Mouse (Mus musculus): ENCODE measurements around the gene Fbxl20. TPM values are rescaled to one million over a fixed set of nuclear protein-coding genes. Genes with fewer than 3 reads are reported as not detected.
"Not testable (repeated sequence)": the region's sequence is repeated elsewhere in the genome, so short reads cannot be mapped to it uniquely, and the experiment has no call there.

Fbxl20 gene
- polyA plus RNA-seq (2015; fragmentation: Nextera tagmentation; extraction: Ambion mirVana): 10.4 and 14.9 TPM in 2 replicates

DNA sequence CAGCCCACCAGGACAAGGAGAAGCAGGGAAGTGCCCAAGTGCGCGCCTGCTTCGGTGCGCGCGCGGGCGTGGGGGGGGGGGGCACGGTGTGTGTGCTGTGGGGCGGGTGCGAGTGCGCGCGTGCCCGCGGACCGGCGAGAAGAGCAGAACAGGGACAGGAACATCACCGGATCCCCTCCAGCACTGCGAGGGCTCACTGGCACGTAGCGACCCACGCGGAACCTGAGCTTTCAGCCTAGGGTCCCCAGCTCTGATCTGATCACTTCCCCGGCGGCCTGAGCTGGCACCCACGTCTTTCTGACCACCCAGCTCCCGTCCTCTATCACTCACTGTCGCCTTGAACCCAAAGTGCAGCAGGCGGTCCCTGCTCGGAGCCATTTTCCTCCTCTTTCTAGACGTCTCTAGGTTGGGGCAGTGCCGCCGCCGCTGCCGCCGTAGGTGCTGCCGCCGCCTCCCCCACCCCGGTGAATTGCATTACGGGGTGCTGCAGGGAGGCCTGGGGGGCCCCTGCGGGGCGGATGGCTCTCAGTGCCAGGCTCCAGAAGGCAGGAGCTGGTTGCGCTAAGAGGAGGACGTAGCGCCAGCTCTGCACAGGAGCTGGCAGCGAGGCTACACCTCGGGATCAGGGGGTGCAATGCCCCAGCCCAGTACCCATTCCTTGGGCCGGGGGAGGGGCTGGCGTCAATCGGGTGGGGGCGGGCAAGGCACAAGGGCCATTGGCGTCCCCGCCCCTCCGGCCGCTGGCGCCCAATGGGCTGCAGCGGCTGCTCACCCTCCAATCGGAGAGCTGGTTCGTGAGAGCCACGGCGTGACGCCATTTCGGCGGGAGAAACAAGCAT, at the start of gene Fbxl20:
Gene Fbxl20 (minus strand): TSS at position 618 of the 839 bp plus-strand sequence.
- peak; percentile 93 for ATAC-seq
- no peaks in the 10 kb centered on the region for H3K36me3 ChIP-seq
- no peaks in the 10 kb centered on the region for H3K9me3 ChIP-seq
- H3K4me3 ChIP-seq (replicated peaks): peak within 1 kb of the TSS; percentile 99
- H3K4me1 ChIP-seq (replicated peaks): peaks cover 4% of the 10 kb centered on the region
- H3K4me2 ChIP-seq (replicated peaks): peak within 1 kb of the TSS; percentile 97
- peak within 1 kb of the TSS; percentile 93 for H3K9ac ChIP-seq
- H3K27ac ChIP-seq: peak within 1 kb of the TSS; percentile 92
- WGBS: under 1% methylated on average over 63 of the region's 65 CpGs
- H3K27me3 ChIP-seq (replicated peaks): no peaks in the 10 kb centered on the region

DNA sequence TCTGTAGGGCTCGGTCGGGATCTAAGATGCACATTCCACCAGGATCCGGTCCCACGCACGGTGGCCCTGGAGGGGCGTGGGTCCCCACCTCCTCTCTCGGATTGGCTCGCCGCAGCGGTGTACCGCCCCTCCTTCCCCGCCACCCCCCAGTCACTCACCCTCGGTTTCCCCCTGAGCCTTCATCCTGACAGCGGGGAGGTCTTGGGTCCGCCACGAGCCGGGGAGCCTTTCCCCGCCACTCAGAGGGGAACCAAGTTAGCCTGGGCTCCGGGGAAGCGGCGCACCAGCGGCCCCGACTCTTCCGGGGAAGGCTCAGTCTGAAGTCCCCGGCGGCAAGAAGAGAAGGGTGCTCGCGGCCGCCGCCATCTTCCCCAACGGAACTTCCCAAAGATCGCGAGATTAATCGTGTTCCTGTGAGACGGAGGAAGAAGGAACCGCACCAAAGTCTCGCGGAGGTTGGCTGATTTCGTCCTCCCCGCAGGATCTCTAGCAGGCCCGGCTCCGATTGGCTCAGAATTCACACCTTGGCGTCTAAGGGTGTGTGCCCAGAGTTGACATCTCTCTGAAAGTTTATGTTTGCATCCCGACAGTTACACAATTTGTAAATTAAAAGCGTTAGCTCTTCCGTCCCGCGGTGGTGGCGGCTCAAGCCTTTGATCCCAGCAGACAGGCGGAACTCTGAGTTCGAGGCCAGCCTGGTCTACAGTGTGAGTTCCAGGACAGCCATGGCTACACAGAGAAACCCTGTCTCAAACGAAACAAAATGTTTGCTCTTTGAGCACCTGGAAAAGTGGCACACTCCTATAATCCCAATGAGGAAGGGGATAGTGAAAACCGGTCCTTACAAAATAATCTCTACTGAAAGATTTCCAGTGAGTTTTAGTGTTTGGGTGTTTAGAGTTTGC, 43.0 kb upstream of the Fbxl20 start, which contains the start of gene Med1:
Gene Med1 (minus strand): TSS at position 393 of the 905 bp plus-strand sequence.
- 0 out of 2 replicates have a peak, but pooled peaks cover 9% of the 10 kb centered on the region for H3K4me1 ChIP-seq (replicated peaks)
- H3K4me3 ChIP-seq (replicated peaks): peak within 1 kb of the TSS; percentile 85
- 0 out of 2 replicates have a peak, but pooled peaks cover 4% of the 10 kb centered on the region for H3K36me3 ChIP-seq
- H3K9me3 ChIP-seq: no peaks in the 10 kb centered on the region
- under 1% methylated on average over 52 of the region's 53 CpGs for WGBS
- peak within 1 kb of the TSS; percentile 93 for H3K9ac ChIP-seq
- peak within 1 kb of the TSS; percentile 72 for H3K4me2 ChIP-seq (replicated peaks)
- ATAC-seq: peak; percentile 97
- H3K27ac ChIP-seq: peak within 1 kb of the TSS; percentile 92
- no peaks in the 10 kb centered on the region for H3K27me3 ChIP-seq (replicated peaks)

DNA sequence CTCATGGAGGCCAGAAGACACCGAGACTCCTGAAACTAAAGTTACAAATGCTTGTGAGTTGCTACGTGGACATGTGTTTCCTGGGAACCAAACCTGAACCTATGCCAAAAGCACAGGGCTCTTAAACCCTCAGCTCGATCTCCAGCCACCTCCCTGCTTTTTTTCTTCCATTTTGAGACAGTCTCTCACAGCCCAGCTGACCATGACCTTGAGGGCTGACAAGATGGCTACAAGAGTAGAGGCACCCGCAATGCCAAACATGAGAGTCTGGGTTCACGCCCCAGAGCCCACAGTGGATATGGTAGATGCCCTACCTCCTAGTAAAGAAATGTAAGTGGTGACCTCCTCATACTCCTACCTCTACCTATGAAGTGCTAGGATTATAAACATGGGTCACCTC, 40.6 kb upstream of the Fbxl20 start:
- 82% methylated on average over 5 of the region's 5 CpGs for WGBS
- Histone ChIP-seq H3K9me3 (no peaks in the 10 kb centered on the region), H3K4me1 (replicated peaks) (0 out of 2 replicates have a peak, but pooled peaks cover 9% of the 10 kb centered on the region), H3K36me3 (0 out of 2 replicates have a peak, but pooled peaks cover 9% of the 10 kb centered on the region), H3K27me3 (replicated peaks) (no peaks in the 10 kb centered on the region), H3K27ac (no peak overlapping the region), H3K9ac (no peak overlapping the region), H3K4me3 (replicated peaks) (no peak overlapping the region), H3K4me2 (replicated peaks) (no peak overlapping the region)
- ATAC-seq: no peak

DNA sequence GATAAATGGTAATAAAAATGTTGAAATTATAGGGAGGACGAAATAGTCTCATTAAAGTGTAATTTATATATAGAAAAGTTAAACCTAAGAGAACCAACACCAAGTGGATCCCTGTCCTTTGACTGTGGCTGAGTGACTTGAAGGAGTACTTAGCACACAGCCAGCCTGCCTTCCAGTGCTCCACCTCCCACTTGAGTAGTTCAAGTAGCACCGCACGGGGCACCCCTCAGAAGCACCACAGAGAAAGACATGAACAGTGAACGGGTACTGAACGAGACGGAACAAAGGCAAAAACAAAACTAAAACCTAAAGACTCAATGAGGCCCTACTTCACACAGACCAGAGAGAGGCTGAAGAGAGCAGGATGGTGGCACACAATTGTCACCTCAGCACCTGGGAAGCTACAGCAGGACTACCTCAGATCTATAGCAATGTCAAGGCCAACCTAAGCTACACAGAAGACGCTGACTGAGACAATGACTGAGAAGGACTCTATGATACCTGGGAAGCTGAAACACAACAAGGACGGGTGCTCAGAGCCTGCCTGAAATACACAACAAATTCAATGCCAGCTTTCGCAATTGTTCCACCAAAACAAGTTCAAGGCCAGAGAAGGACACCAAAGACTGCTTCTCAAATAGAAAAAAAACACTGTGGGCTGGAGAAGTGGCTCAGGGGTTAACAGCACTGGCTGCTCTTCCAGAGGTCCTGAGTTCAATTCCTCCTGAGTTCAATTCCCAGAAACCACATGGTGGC, 37.6 kb upstream of the Fbxl20 start:
- 87% methylated on average over 9 of the region's 9 CpGs for WGBS
- Histone ChIP-seq H3K4me2 (replicated peaks) (no peak overlapping the region), H3K9me3 (no peaks in the 10 kb centered on the region), H3K36me3 (peaks cover 19% of the 10 kb centered on the region), H3K4me3 (replicated peaks) (no peak overlapping the region), H3K4me1 (replicated peaks) (0 out of 2 replicates have a peak, but pooled peaks cover 9% of the 10 kb centered on the region), H3K9ac (no peak overlapping the region), H3K27ac (no peak overlapping the region), H3K27me3 (replicated peaks) (no peaks in the 10 kb centered on the region)
- ATAC-seq: no peak

DNA sequence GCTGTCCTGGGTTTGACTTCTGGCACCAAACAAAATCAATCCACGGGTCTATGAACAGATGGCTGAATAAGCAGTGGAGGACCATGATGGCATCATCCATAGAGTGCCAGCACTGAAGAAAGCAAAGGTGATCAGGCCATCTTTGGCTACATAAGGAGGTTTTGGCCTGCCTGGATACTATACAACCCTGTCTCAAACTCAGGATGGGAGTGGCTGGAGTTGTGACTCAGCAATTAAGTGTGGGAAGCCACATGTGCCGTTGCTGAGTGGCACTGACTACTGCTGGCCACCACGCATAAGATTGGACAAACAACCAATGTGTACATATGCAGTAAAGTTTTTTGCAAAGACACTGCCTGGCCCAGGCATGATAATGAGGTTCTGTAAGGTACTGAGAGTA, 31.9 kb upstream of the Fbxl20 start:
- H3K27me3 ChIP-seq (replicated peaks); H3K9me3 ChIP-seq; H3K9ac ChIP-seq; H3K4me1 ChIP-seq (replicated peaks); ATAC-seq; H3K27ac ChIP-seq; H3K4me3 ChIP-seq (replicated peaks); H3K4me2 ChIP-seq (replicated peaks): not testable (repeated sequence)
- peaks cover 31% of the 10 kb centered on the region for H3K36me3 ChIP-seq
- WGBS: 95% methylated on average over 3 of the region's 3 CpGs

DNA sequence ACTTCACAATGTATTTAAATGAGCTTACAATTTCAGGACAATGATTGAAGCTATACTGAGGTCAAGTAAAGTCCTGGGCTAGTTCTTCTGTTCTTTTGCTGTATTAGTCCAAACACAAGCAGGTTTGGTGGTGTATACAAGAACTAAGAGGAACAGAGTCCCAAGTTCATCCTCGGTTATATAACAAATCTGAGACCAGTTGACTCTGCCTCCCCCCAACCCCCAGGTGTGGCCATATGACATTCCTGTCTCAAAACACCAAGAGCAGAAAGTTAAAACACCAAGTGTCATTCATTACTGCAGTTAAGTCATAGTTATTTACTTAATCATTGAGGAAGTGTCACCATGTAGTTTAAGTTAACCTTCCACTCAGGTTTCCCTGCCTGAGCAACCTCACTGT, 18.2 kb upstream of the Fbxl20 start:
- Histone ChIP-seq H3K9me3 (no peaks in the 10 kb centered on the region), H3K36me3 (peaks cover 22% of the 10 kb centered on the region), H3K4me2 (replicated peaks) (no peak overlapping the region), H3K27me3 (replicated peaks) (no peaks in the 10 kb centered on the region), H3K27ac (no peak overlapping the region), H3K9ac (no peak overlapping the region), H3K4me1 (replicated peaks) (no peaks in the 10 kb centered on the region), H3K4me3 (replicated peaks) (no peak overlapping the region)
- ATAC-seq: no peak
- WGBS: 78% methylated on average over 1 of the region's 1 CpGs

DNA sequence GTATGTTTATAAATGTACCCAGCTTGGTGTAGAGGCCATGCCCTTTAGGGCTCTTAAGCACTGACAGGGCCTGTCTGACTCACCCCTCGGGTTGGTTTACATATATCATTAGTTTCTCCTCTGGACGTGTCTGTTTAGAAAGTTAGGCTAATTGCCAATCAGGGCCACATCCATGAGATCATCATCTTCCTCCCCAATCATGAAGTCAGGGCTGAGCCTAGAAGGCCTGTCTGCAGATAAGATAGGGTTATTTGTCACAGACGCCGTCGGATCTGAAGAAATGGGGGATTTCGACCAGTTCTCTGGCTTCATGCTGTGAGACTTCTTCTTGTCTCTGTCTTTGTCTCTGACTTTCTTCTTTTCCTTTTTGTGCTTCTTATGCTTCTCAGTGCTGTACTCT, 4.9 kb upstream of the Fbxl20 start:
- H3K27ac ChIP-seq: no peak overlapping the region
- H3K4me1 ChIP-seq (replicated peaks): no peaks in the 10 kb centered on the region
- H3K27me3 ChIP-seq (replicated peaks): no peaks in the 10 kb centered on the region
- H3K36me3 ChIP-seq: peaks cover 26% of the 10 kb centered on the region
- no peaks in the 10 kb centered on the region for H3K9me3 ChIP-seq
- H3K9ac ChIP-seq: no peak overlapping the region
- WGBS: 73% methylated on average over 6 of the region's 6 CpGs
- H3K4me3 ChIP-seq (replicated peaks): no peak overlapping the region
- H3K4me2 ChIP-seq (replicated peaks): no peak overlapping the region
- ATAC-seq: no peak

DNA sequence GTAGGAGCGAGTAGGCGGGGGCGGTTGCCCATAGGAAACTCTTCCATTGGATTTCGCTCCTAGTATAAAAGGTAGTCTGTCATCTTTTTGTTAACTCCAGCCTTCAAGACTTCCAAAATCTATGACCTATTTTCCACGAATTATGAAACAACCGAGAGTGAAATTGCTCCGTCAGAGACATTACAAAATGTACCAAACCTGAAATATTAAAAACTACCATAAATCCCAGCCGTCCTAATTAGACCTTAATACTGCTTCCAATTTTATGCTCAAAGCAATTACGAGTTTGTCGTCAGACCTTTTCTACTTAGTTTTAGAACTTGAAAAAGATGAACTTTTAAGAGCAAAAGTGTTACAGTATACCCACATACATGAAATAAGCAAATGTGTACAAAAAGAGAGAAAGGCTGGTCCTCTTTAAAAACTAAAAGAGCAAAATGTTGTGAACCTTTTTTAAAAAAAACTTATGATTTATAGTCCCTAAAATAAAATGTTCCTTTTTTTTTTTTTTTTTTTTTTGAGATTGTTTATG, 488 bp upstream of the Fbxl20 start:
- no peak overlapping the region for H3K9ac ChIP-seq
- no peak for ATAC-seq
- peak overlapping the region; percentile 99 for H3K4me3 ChIP-seq (replicated peaks)
- H3K27me3 ChIP-seq (replicated peaks): no peaks in the 10 kb centered on the region
- H3K27ac ChIP-seq: no peak overlapping the region
- no peaks in the 10 kb centered on the region for H3K9me3 ChIP-seq
- H3K4me1 ChIP-seq (replicated peaks): peaks cover 4% of the 10 kb centered on the region
- 8% methylated on average over 10 of the region's 10 CpGs for WGBS
- H3K4me2 ChIP-seq (replicated peaks): peak overlapping the region; percentile 97
- no peaks in the 10 kb centered on the region for H3K36me3 ChIP-seq

DNA sequence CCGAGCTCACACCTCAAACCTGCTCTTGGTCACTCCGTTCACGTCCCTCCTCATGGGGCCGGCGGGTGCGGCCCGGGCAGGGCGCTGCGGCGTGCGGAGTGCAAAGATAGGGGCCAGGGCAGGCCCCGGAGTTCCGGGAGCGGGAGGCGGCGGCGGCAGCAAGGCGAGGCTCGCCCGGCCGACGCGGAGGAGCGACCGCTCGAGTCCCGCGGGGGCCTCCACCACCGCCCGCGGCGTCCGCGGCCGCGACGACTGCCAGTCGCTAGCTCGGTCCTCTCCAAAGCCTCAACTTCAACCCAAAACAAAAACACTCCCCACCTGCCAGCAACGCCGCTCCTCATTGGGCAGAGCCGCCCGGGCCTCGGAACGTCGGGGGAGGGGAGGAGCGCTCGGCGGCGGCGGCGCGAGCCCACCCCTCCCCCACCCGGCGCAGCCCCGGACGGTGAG, 876 bp downstream of the Fbxl20 start:
- Histone ChIP-seq H3K4me3 (replicated peaks) (peak overlapping the region; percentile 99), H3K9ac (peak overlapping the region; percentile 93), H3K27ac (peak overlapping the region; percentile 92), H3K4me1 (replicated peaks) (peaks cover 4% of the 10 kb centered on the region), H3K9me3 (no peaks in the 10 kb centered on the region), H3K27me3 (replicated peaks) (no peaks in the 10 kb centered on the region), H3K4me2 (replicated peaks) (peak overlapping the region; percentile 97), H3K36me3 (no peaks in the 10 kb centered on the region)
- ATAC-seq: peak; percentile 91
- under 1% methylated on average over 55 of the region's 57 CpGs for WGBS

DNA sequence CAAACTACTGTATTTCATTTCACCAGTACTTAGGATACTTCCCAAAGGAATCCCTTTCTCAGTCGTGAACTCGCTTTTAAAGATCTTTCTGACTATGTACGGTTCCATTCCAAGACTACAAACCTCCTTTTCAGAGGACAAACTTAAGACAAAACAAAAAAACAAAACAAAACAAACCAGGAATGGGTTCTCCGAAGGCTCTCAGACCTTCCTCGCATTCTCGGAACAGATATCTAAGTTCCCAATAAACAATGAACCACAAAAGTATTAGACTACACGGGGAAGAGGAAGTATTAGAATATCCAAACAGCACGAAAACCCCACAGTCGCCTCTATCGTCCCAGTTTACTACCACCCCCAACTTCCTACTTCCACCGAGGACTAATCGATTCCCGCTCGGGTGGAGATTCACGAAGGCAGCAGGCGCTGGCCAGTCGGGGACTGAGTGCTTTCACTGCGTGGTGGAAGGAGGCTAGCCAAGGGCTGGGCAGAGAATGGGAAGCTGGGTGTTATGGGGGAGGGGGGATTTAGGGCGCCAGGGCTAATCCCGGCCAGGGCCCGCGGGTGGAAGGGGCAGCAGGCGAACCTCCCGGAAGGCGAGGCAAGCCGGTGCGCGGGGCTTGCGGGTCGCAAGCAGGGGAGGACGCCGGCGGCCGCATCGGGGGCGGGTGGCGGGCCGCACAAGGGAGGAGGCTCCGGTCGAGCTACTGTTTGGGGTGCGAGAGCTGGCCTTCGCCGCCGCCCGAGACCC, 1.5 kb downstream of the Fbxl20 start:
- Histone ChIP-seq H3K4me3 (replicated peaks) (peak overlapping the region; percentile 99), H3K4me1 (replicated peaks) (peaks cover 4% of the 10 kb centered on the region), H3K9me3 (no peaks in the 10 kb centered on the region), H3K36me3 (no peaks in the 10 kb centered on the region), H3K9ac (peak overlapping the region; percentile 93), H3K4me2 (replicated peaks) (peak overlapping the region; percentile 97), H3K27me3 (replicated peaks) (no peaks in the 10 kb centered on the region), H3K27ac (peak overlapping the region; percentile 92)
- 0 out of 2 replicates have a peak, but pooled peaks have one; percentile 5 for ATAC-seq
- WGBS: 1% methylated on average over 39 of the region's 45 CpGs

DNA sequence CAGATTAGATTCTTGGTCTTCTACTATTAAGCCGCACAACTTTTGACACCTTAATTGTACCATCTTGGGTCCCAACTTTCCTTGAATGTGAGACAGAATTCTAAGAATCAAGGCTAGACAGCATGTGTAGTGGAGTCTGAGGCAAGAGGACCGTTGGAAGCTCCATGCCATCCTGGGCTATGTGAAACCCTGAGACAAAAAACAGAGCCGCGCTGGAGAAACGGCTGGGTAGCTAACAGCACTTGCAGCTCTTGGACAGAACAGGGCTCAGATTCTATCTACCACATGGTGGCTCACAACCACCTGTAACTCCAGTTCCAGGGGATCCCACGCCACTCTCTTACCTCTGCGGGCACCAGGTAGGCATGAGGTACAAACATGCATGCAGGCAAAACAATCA, 4.3 kb downstream of the Fbxl20 start:
- Histone ChIP-seq H3K27ac (no peak overlapping the region), H3K4me3 (replicated peaks) (no peak overlapping the region), H3K9me3 (no peaks in the 10 kb centered on the region), H3K36me3 (no peaks in the 10 kb centered on the region), H3K4me2 (replicated peaks) (no peak overlapping the region), H3K4me1 (replicated peaks) (peaks cover 4% of the 10 kb centered on the region), H3K9ac (no peak overlapping the region), H3K27me3 (replicated peaks) (no peaks in the 10 kb centered on the region)
- WGBS: 77% methylated on average over 7 of the region's 7 CpGs
- no peak for ATAC-seq
